Mouse (Mus musculus) heart, postnatal 10 days (tissue): ENCODE results near the gene Ncoa1. TPM values are rescaled to one million over a fixed set of nuclear protein-coding genes. Genes with fewer than 3 reads are reported as not detected.
"Not testable (repeated sequence)": the region's sequence is repeated elsewhere in the genome, so short reads cannot be mapped to it uniquely, and the experiment has no call there.

Source experiments
- DNase-seq, 2 experiments: peaks; one replicate each; pipeline ENCODE4 v3.0.0; 2021
- intact Hi-C: fragments of 180-260 bp; cut with DNase I; formaldehyde crosslinking; loops from one replicate; pipeline ENCODE4 v1.15.1; 2025
- total RNA-seq, 2 experiments: library from RNA; stranded (reverse); gene quantifications; 2 replicates each; pipeline ENCODE4 v1.2.3; 2021

Gene Ncoa1
- total RNA-seq, 2 experiments from 2014 or later = 36.7 to 37.0 TPM

- intact Hi-C loops = no loop called here
- DNase-seq = no peak
Measured at GRCm38 (mm10) chr12:4417626-4418263, 59.2 kb downstream of the Ncoa1 start.

DNA sequence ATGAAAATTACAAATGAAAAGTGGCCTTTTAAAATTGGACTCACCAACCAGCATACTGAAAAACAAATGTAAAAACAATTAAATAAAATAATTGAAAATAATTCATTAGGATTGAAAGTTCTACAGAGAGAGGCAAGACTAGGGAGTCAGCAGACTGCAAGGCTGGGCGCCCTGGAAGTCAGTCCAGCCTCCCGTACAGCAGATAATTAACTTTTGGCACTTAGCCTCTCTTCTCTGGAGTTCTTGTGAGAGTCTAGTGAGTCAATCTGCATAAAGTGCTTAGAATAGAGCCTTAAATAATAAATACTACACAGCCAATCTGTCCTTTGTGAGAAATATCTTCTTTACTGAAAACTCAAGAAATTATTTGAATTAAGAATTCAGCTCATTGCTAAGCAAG is 69.9 kb downstream of the Ncoa1 start:
- peak in 1 of 2 experiments; percentile 20 for DNase-seq

GRCm38 (mm10) chr12:4406155-4406554 is 70.8 kb downstream of the Ncoa1 start:
- intact Hi-C loops = no loop called here
- no peak for DNase-seq

More for the DNA sequence above, 69.9 kb downstream of the Ncoa1 start:
- intact Hi-C loops = no loop called here

DNA sequence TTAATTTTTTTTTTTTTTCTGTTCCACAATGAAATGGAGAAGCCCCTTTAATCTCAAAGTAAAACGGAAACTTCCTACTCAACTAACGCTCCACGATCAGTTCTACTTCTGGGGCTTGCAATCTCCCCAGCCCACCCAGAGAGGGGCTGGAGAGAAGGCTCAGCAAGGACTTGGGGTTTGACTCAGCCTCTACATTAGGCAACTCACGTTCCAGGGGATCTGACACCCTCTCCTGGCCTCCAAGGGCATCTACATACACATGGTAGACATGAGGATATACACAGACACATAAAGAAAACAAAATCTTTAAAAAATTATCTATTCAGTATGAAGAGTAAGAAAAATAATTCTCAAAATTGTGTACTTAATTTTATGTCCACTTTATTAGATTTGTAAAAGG is 73.8 kb downstream of the Ncoa1 start:
- DNase-seq = no peak
- intact Hi-C loops = no loop called here

GRCm38 (mm10) chr12:4396221-4396620 is 80.8 kb downstream of the Ncoa1 start:
- no peak for DNase-seq
- intact Hi-C loops = no loop called here

GRCm38 (mm10) chr12:4392590-4392989 is 84.4 kb downstream of the Ncoa1 start:
- no peak for DNase-seq
- intact Hi-C loops = loop anchor here (5.0 kb wide), 1 partner anchor 65 kb away; no protein-coding TSS in a partner anchor

DNA sequence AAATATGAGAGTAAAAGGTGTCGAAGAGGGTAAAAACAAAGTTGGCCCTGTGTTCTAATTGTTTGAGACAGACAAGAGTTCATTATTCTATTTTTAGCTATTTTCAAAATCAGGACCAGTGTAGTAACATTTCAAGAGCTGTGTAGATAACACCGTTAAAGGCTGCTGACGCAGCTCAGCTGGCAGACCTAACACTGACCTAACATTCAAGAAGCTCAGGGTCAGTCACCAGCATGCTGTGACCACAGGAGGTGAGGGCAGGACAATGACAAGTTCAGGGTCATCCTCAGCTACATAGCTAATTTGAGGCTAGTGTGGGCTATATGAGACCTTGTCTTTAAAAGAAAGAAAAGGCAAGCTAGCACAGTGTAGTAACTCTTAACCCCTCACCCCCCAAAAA is 84.9 kb downstream of the Ncoa1 start:
- peak; percentile 50 to 68 for DNase-seq
- intact Hi-C loops = loop anchor here (5.0 kb wide), 1 partner anchor 65 kb away; no protein-coding TSS in a partner anchor

GRCm38 (mm10) chr12:4391256-4391655 is 85.7 kb downstream of the Ncoa1 start:
- intact Hi-C loops = loop anchor here (5.0 kb wide), 1 partner anchor 66 kb away; no protein-coding TSS in a partner anchor

GRCm38 (mm10) chr12:4390721-4391120 is 86.3 kb downstream of the Ncoa1 start:
- no peak for DNase-seq
- intact Hi-C loops = loop anchor here (5.0 kb wide), 1 partner anchor 67 kb away; no protein-coding TSS in a partner anchor

More at GRCm38 (mm10) chr12:4391256-4391655, 85.7 kb downstream of the Ncoa1 start:
- no peak for DNase-seq

DNA sequence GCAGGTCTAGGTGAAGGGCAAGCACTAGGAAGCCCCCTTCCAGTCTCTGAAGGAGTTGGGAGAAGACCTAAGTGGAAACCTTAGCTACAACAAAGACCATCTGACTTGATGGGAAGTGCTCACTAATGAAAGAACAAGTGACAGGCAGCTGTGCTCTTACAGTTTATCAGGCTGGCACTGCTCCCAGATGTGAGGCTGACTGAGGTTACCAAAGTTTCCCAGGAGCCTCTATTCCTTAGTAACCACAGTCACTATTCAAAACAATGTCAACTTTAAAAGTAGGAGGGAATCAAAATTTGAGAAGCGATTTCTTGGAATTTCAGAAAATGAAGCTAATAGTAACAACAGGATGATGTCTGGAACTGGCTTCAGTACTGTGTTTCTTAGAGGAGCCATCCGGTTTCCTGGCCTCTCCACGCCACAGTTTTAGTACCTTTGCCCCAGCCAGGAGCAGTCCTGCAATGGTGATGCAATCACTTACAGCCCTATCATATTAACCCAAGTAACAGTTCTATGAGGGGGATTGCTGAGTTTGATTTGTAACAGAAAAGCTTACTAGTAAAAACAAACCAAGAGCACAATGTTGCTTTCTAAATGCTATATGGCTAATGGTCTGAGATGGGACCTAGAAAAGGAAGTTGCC is 90.8 kb downstream of the Ncoa1 start:
- intact Hi-C loops = no loop called here
- peak; percentile 82 for DNase-seq

DNA sequence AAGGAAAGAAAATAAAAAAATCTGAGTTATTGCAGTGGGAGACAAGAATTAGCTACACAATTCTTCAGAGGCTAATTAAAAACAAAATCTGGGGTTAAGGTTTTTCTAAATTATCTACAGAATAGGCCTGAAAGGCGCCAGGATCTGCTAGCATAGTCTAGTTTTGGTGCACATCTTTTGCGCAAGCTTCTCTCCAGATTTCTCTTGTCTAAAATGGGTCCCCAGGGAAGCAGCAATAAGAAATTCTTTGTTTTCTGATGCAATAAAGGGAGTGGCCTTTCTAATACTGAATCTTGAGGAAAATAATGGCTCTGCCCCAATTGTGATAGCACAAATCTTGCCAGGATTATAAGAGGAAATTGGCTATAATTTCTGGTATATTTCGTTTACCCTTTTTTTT is 93.9 kb downstream of the Ncoa1 start:
- intact Hi-C loops = no loop called here
- peak in 1 of 2 experiments; percentile 29 for DNase-seq

DNA sequence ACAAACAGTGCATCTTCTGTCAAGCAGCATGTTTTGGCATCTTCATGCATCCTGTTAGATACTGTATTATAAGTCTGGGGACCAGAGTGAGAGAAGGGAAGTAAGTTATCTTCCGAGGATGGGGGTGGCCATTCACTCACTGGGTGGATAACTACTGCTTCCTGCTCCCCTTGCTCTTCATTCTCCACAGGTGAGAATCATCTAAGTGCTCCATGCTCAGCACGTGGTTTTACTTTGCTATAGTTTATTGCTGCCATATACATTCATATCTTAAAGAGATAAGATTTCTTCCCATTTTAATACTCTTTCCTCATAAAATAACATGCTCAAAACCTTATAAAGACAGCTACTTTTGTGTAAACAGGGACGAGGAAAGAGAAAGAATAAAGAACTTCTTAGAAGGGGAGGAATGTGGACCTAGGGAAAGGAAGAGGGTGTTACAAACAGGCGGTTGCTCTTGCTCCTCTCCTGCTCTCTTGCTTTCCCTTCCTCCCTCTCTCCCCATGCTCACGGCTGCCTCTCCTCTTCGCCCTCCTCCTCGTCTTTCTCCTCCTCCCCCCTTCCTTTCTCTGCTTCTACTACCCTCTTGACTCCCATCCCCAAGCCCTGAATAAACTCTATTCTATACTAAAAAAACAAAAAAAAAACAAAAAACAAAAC is 97.6 kb downstream of the Ncoa1 start:
- no peak for DNase-seq
- intact Hi-C loops = no loop called here

DNA sequence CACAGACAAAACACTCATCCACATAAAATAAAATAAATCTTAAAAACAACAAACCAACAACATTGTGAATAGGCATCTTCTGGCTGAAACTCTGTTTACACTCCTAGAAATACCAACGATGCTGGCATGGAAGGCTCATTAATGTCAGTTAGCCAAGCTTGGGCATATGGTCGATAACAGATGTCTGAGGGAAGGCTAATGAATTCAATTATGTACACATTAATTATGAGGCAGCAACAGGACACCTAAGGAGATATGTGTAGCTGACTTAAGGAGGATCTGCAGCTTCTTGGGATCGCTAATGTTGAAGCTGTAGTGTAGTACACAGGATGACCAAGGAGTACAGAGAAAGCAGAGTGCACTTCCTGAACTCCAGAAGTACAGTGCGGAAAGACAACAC is 100.5 kb downstream of the Ncoa1 start:
- intact Hi-C loops = no loop called here
- DNase-seq = no peak

- intact Hi-C loops = no loop called here
Measured at GRCm38 (mm10) chr12:4374816-4375493, 102.0 kb downstream of the Ncoa1 start.

DNA sequence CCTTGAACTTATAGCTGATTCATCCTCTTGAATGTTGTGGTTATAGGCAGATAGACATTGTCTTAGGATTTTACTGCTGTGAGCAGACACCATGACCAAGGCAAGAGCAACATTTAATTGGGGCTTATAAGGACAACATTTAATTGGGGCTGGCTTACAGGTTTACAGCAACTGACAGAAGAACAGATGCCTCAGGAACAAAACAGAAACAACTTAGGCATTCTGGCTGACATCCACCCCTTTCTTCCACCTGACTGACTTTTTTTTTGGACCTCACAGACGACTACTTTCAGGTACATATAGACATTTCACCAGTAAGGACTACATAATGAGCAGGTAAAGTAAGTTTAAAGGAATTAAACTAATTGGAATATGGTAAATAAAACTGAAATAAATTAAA is 105.6 kb downstream of the Ncoa1 start:
- no peak for DNase-seq
- intact Hi-C loops = no loop called here

More at GRCm38 (mm10) chr12:4374816-4375493, 102.0 kb downstream of the Ncoa1 start:
- DNase-seq = no peak

GRCm38 (mm10) chr12:4365951-4366350 is 111.0 kb downstream of the Ncoa1 start:
- intact Hi-C loops = no loop called here
- DNase-seq = no peak

- DNase-seq = no peak
- intact Hi-C loops = no loop called here
Measured at GRCm38 (mm10) chr12:4359475-4359874, 117.5 kb downstream of the Ncoa1 start.

DNA sequence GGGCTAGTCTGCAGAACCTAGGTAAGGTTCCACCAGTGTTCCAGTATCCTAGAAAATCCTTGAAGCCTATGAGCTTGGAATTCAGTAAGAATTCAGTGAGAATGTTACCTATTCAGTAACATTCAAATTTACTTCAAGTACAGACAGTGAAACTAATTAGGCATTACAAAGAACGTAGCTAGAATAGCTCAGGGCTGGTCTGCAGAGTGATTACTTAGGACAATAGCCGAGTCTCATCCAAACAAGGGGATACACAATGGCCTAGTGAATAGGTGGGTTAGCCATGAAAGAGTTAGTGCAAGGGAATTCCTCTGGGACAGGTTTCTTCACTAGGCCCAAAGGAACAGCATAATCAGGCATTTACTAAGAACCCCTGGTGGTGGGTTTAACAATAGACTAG is 118.3 kb downstream of the Ncoa1 start:
- DNase-seq, intact Hi-C loops: not testable (repeated sequence)

DNA sequence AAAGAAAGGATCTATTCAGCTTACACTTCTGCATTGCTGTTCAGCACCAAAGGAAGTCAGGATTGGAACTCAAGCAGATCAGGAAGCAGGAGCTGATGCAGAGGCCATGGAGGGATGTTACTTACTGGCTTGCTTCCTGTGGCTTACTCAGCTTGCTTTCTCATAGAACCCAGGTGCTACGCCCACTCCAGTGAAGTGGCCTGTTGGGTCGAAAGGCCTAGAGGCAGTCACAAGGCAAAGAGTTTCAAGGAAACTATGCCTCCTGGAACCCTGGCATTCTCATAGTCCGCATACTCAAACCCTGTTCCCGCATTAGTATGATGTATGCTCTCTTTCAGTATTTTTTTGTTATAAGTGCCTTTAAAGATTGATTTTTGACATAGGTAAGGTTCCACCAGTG is 118.9 kb downstream of the Ncoa1 start:
- no peak for DNase-seq
- intact Hi-C loops = no loop called here

- intact Hi-C loops = no loop called here
Measured at GRCm38 (mm10) chr12:4356834-4357445, 120.0 kb downstream of the Ncoa1 start.

More at GRCm38 (mm10) chr12:4356834-4357445, 120.0 kb downstream of the Ncoa1 start:
- DNase-seq = no peak
